Mouse (Mus musculus) forebrain, embryonic 11.5 days (tissue): ENCODE measurements around the gene Slc8a3. TPM values are rescaled to one million over a fixed set of nuclear protein-coding genes. Genes with fewer than 3 reads are reported as not detected.
"Not testable (repeated sequence)": the region's sequence is repeated elsewhere in the genome, so short reads cannot be mapped to it uniquely, and the experiment has no call there.

ENCODE experiments used
- ATAC-seq: fragments of 200-750 bp; cut with Nextera tagmentation; replicated peaks from 2 replicates; pipeline ENCODE4 v1.8.0; 2017; ENCODE audit warnings: moderate TSS enrichment; ENCODE audit not compliant: low FRiP score
- DNase-seq: peaks from one replicate; pipeline ENCODE4 v3.0.0-alpha.2; 2017; ENCODE audit warnings: low spot score
- H3K27ac ChIP-seq: fragments of 300-500 bp; sonication (generic); 2 replicates; pipeline ENCODE4 v1.5.1; 2014; ENCODE audit warnings: low read depth, low read length
- H3K27me3 ChIP-seq: fragments of 300-500 bp; sonication (generic); 2 replicates; pipeline ENCODE4 v1.6.1; 2014; ENCODE audit warnings: mild to moderate bottlenecking, low read length, mixed read lengths; ENCODE audit not compliant: control insufficient read depth, insufficient read depth
- H3K36me3 ChIP-seq: fragments of 300-500 bp; sonication (generic); 2 replicates; pipeline ENCODE4 v1.6.1; 2014; ENCODE audit warnings: mild to moderate bottlenecking, low read length, moderate library complexity, mixed read lengths; ENCODE audit not compliant: control insufficient read depth, insufficient read depth
- H3K4me1 ChIP-seq: fragments of 300-500 bp; sonication (generic); replicated peaks from 2 replicates; pipeline ENCODE4 v1.6.1; 2014; ENCODE audit warnings: low read length, mixed read lengths; ENCODE audit not compliant: control insufficient read depth, insufficient read depth
- H3K4me2 ChIP-seq: fragments of 300-500 bp; sonication (generic); 2 replicates; pipeline ENCODE4 v1.6.1; 2014; ENCODE audit warnings: low read depth, mild to moderate bottlenecking, low read length, moderate library complexity, mixed read lengths; ENCODE audit not compliant: severe bottlenecking
- H3K4me3 ChIP-seq: fragments of 300-500 bp; sonication (generic); 2 replicates; pipeline ENCODE4 v1.5.1; 2014; ENCODE audit warnings: low read depth, low read length
- H3K9ac ChIP-seq: fragments of 300-500 bp; sonication (generic); 2 replicates; pipeline ENCODE4 v1.6.1; 2014; ENCODE audit warnings: low read length
- H3K9me3 ChIP-seq: fragments of 300-500 bp; sonication (generic); 2 replicates; pipeline ENCODE4 v1.6.1; 2016; ENCODE audit warnings: low read length, mixed read lengths; ENCODE audit not compliant: control insufficient read depth
- WGBS: fragments of 180-500 bp; shearing (Covaris S2); extraction: QIAGEN DNeasy Blood & Tissue Kit; methylation state at CpG from one replicate; pipeline ENCODE4 v1.1.7; 2014; 5-methylcytosine and 5-hydroxymethylcytosine counted together
- polyA plus RNA-seq: library from polyadenylated mRNA; unstranded; fragments of >200 nt; fragmentation: Nextera tagmentation; extraction: Ambion mirVana; gene quantifications from 2 replicates; pipeline ENCODE4 v1.2.1, GENCODE M21; 2014

Gene Slc8a3
- 0.72 and 1.3 TPM in 2 replicates for polyA plus RNA-seq

- ATAC-seq = peak; percentile 70
- peaks cover 3% of the 10 kb centered on the region; the same call in 1 of the 2 replicates for H3K27me3 ChIP-seq
- under 1% methylated on average over 47 of the region's 47 CpGs for WGBS
Observed at GRCm38 (mm10) chr12:81332875-81333421, at the start of gene Slc8a3. Slc8a3 (minus strand) TSS chr12:81333180.

GRCm38 (mm10) chr12:81379364-81379763, 46.4 kb upstream of the Slc8a3 start, which contains the start of gene Gm4787:
Gm4787 (minus strand) TSS chr12:81379464.
- not testable (repeated sequence) for H3K36me3 ChIP-seq, H3K27me3 ChIP-seq, DNase-seq, ATAC-seq, H3K9me3 ChIP-seq, H3K4me2 ChIP-seq, H3K4me1 ChIP-seq, H3K4me3 ChIP-seq, H3K27ac ChIP-seq, H3K9ac ChIP-seq
- WGBS = 65% methylated on average over 1 of the region's 1 CpGs

More at GRCm38 (mm10) chr12:81332875-81333421, at the start of gene Slc8a3:
- H3K36me3 ChIP-seq = no peaks in the 10 kb centered on the region
- no peak within 1 kb of the TSS for H3K27ac ChIP-seq
- H3K4me2 ChIP-seq = peak within 1 kb of the TSS; percentile 99
- peak; percentile 80 for DNase-seq
- H3K9me3 ChIP-seq = no peaks in the 10 kb centered on the region
- peak within 1 kb of the TSS; percentile 66 for H3K9ac ChIP-seq
- H3K4me3 ChIP-seq = peak within 1 kb of the TSS; percentile 59
- H3K4me1 ChIP-seq = peaks cover 4% of the 10 kb centered on the region; the same call in 1 of the 2 replicates

GRCm38 (mm10) chr12:81333841-81334240, 861 bp upstream of the Slc8a3 start:
- Histone ChIP-seq H3K4me2 (no peak overlapping the region), H3K27ac (no peak overlapping the region), H3K9ac (no peak overlapping the region), H3K36me3 (no peaks in the 10 kb centered on the region), H3K27me3 (peaks cover 3% of the 10 kb centered on the region; the same call in 1 of the 2 replicates), H3K4me3 (no peak overlapping the region), H3K4me1 (peaks cover 4% of the 10 kb centered on the region; the same call in 1 of the 2 replicates), H3K9me3 (no peaks in the 10 kb centered on the region)
- no peak for DNase-seq
- ATAC-seq = no peak
- WGBS = 67% methylated on average over 5 of the region's 5 CpGs

GRCm38 (mm10) chr12:81331937-81332874, 774 bp downstream of the Slc8a3 start:
- peaks cover 3% of the 10 kb centered on the region; the same call in 1 of the 2 replicates for H3K27me3 ChIP-seq
- peaks cover 4% of the 10 kb centered on the region; the same call in 1 of the 2 replicates for H3K4me1 ChIP-seq
- peak overlapping the region; percentile 99 for H3K4me2 ChIP-seq
- H3K36me3 ChIP-seq = no peaks in the 10 kb centered on the region
- no peaks in the 10 kb centered on the region for H3K9me3 ChIP-seq
- 1% methylated on average over 54 of the region's 54 CpGs for WGBS
- H3K4me3 ChIP-seq = peak overlapping the region; percentile 59
- DNase-seq (peak; percentile 86), ATAC-seq (peak; percentile 69)
- H3K27ac ChIP-seq = no peak overlapping the region
- H3K9ac ChIP-seq = peak overlapping the region; percentile 66

- no peak overlapping the region for H3K27ac ChIP-seq
- H3K4me2 ChIP-seq = no peak overlapping the region; the same call in 1 of the 2 replicates
- DNase-seq = no peak
- no peak for ATAC-seq
- no peak overlapping the region for H3K9ac ChIP-seq
- WGBS = 36% methylated on average over 5 of the region's 5 CpGs
- H3K27me3 ChIP-seq = peaks cover 3% of the 10 kb centered on the region; the same call in 1 of the 2 replicates
- no peak overlapping the region for H3K4me3 ChIP-seq
- no peaks in the 10 kb centered on the region for H3K36me3 ChIP-seq
- H3K4me1 ChIP-seq = peaks cover 4% of the 10 kb centered on the region; the same call in 1 of the 2 replicates
- no peaks in the 10 kb centered on the region for H3K9me3 ChIP-seq
Observed at GRCm38 (mm10) chr12:81331046-81331638, 1.8 kb downstream of the Slc8a3 start.

GRCm38 (mm10) chr12:81324991-81325390, 8.0 kb downstream of the Slc8a3 start:
- Histone ChIP-seq H3K4me1 (no peaks in the 10 kb centered on the region), H3K27me3 (no peaks in the 10 kb centered on the region), H3K9ac (no peak overlapping the region), H3K4me2 (no peak overlapping the region), H3K36me3 (no peaks in the 10 kb centered on the region), H3K9me3 (no peaks in the 10 kb centered on the region), H3K27ac (no peak overlapping the region), H3K4me3 (no peak overlapping the region)
- 80% methylated on average over 3 of the region's 3 CpGs for WGBS
- DNase-seq (no peak), ATAC-seq (no peak)

- no peaks in the 10 kb centered on the region for H3K36me3 ChIP-seq
- H3K4me1 ChIP-seq = no peaks in the 10 kb centered on the region
- no peak overlapping the region for H3K9ac ChIP-seq
- no peak overlapping the region for H3K4me3 ChIP-seq
- 91% methylated on average over 3 of the region's 3 CpGs for WGBS
- no peaks in the 10 kb centered on the region for H3K9me3 ChIP-seq
- DNase-seq (no peak), ATAC-seq (no peak)
- no peaks in the 10 kb centered on the region for H3K27me3 ChIP-seq
- H3K4me2 ChIP-seq = no peak overlapping the region
- no peak overlapping the region for H3K27ac ChIP-seq
Observed at GRCm38 (mm10) chr12:81324116-81324515, 8.9 kb downstream of the Slc8a3 start.

GRCm38 (mm10) chr12:81321021-81321420, 12.0 kb downstream of the Slc8a3 start:
- no peak overlapping the region for H3K4me2 ChIP-seq
- ATAC-seq (no peak), DNase-seq (no peak)
- whole genome bisulfite sequencing = 74% methylated on average over 1 of the region's 1 CpGs
- no peak overlapping the region for H3K9ac ChIP-seq
- H3K27me3 ChIP-seq = no peaks in the 10 kb centered on the region
- no peaks in the 10 kb centered on the region for H3K36me3 ChIP-seq
- H3K4me1 ChIP-seq = no peaks in the 10 kb centered on the region
- no peak overlapping the region for H3K27ac ChIP-seq
- H3K4me3 ChIP-seq = no peak overlapping the region
- H3K9me3 ChIP-seq = no peaks in the 10 kb centered on the region
